Mouse (Mus musculus) embryo, embryonic 9.5 days (tissue): ENCODE measurements around the gene Cib1.

Experiments
- DNase-seq: peaks from one replicate; pipeline ENCODE4 v3.0.0-alpha.2; 2017; ENCODE audit errors: extremely low spot score

Gene Cib1

GRCm38 (mm10) chr7:80184968-80185367, 47.6 kb downstream of the Cib1 start:
- DNase-seq, result no peak

GRCm38 (mm10) chr7:80184551-80184950, 48.1 kb downstream of the Cib1 start:
- no peak for DNase-seq

GRCm38 (mm10) chr7:80183969-80184368, 48.6 kb downstream of the Cib1 start:
- no peak for DNase-seq

GRCm38 (mm10) chr7:80183466-80183865, 49.1 kb downstream of the Cib1 start:
- no peak for DNase-seq

GRCm38 (mm10) chr7:80182139-80182538, 50.5 kb downstream of the Cib1 start:
- no peak for DNase-seq

- no peak for DNase-seq
Measured at GRCm38 (mm10) chr7:80181078-80181477, 51.5 kb downstream of the Cib1 start.

GRCm38 (mm10) chr7:80180202-80180601, 52.4 kb downstream of the Cib1 start:
- no peak for DNase-seq

- DNase-seq, result no peak
Measured at GRCm38 (mm10) chr7:80179790-80180189, 52.8 kb downstream of the Cib1 start.

- DNase-seq, result no peak
Measured at GRCm38 (mm10) chr7:80179327-80179726, 53.3 kb downstream of the Cib1 start.

GRCm38 (mm10) chr7:80178037-80178729, 54.4 kb downstream of the Cib1 start:
- no peak for DNase-seq

GRCm38 (mm10) chr7:80177438-80177837, 55.2 kb downstream of the Cib1 start:
- DNase-seq, result no peak
